11 mouse cellular contexts compared by ENCODE assay signal in genomic region chr6:52486146-52486545, GRCm38 (mm10).
A peak's percentile ranks its signal among the peaks of the same experiment; 100 is the strongest.
DNase-seq lines count a peak whose midpoint lies in the region; ATAC-seq and TF ChIP-seq lines count a peak whose summit lies in the region.
"Had no signal": no experiment of that assay in that cellular context is flagged by ENCODE, and none has a peak within 500 bp of the region (broad histone marks: within the 10 kb centered on the region; RNA-seq: fewer than 3 reads in every experiment).

No protein-coding gene starts in this region.

- no peaks in the 10 kb centered on the region for H3K9me3 ChIP-seq in CH12.LX (replicated peaks; ENCODE audit: low read length)
- no peaks in the 10 kb centered on the region for H3K9me3 ChIP-seq in heart, embryonic 13.5 days
- H3K9me3 ChIP-seq in liver, postnatal 0 days (ENCODE audit: low read length): no peaks in the 10 kb centered on the region
- no peaks in the 10 kb centered on the region for H3K9me3 ChIP-seq in midbrain, embryonic 15.5 days
- H3K9me3 ChIP-seq: hindbrain, embryonic 13.5 days had no signal

- H3K27ac ChIP-seq in CH12.LX (ENCODE audit: insufficient read depth, low read depth): no peak overlapping the region
- peak overlapping the region; percentile 6 for H3K27ac ChIP-seq in heart, embryonic 13.5 days (replicated peaks)
- H3K27ac ChIP-seq in liver, postnatal 0 days (ENCODE audit: low read depth): peak overlapping the region; percentile 78
- no peak overlapping the region for H3K27ac ChIP-seq in midbrain, embryonic 15.5 days
- H3K27ac ChIP-seq: hindbrain, embryonic 13.5 days; liver, embryonic 14.5 days had no signal

- no peaks in the 10 kb centered on the region for H3K36me3 ChIP-seq in CH12.LX (replicated peaks in 1 of 2; ENCODE audit: control insufficient read depth in 1 of 2, insufficient read depth in 1 of 2, low read length in 1 of 2)
- no peaks in the 10 kb centered on the region for H3K36me3 ChIP-seq in heart, embryonic 13.5 days
- H3K36me3 ChIP-seq in liver, postnatal 0 days (replicated peaks; ENCODE audit: insufficient read depth, low read length): no peaks in the 10 kb centered on the region
- H3K36me3 ChIP-seq in midbrain, embryonic 15.5 days (replicated peaks): no peaks in the 10 kb centered on the region
- H3K36me3 ChIP-seq: hindbrain, embryonic 13.5 days had no signal

- in situ Hi-C loops in CH12.LX (cut with MboI; ENCODE audit: low pct_ligation_motif_present, low pct_unique_long_range_greater_than_20kb, low sequenced_read_pairs): no loop called here

- no peak for TF ChIP-seq CTCF in CH12.LX (conservative IDR thresholded peaks at IDR 0.05 in 1 of 2, IDR thresholded peaks at IDR 0.05 in 1 of 2; ENCODE audit: low read depth in 2 of 2, low read length in 2 of 2)
- TF ChIP-seq CTCF in liver, postnatal 0 days (IDR thresholded peaks at IDR 0.05; ENCODE audit: low read depth): no peak

- no peak overlapping the region for H3K4me3 ChIP-seq in CH12.LX (replicated peaks in 1 of 3; ENCODE audit: low read depth in 2 of 3, low read length in 2 of 3, poor library complexity in 1 of 3)
- no peak overlapping the region for H3K4me3 ChIP-seq in heart, embryonic 13.5 days
- no peak overlapping the region for H3K4me3 ChIP-seq in liver, postnatal 0 days (ENCODE audit: low read depth, low read length)
- H3K4me3 ChIP-seq in midbrain, embryonic 15.5 days: no peak overlapping the region
- H3K4me3 ChIP-seq: hindbrain, embryonic 13.5 days had no signal

- H3K4me2 ChIP-seq in CH12.LX (ENCODE audit: insufficient read depth, low read depth, poor library complexity, severe bottlenecking): peak overlapping the region; percentile 48
- H3K4me2 ChIP-seq in heart, embryonic 13.5 days: no peak overlapping the region
- no peak overlapping the region for H3K4me2 ChIP-seq in liver, postnatal 0 days (ENCODE audit: low read depth, low read length)
- no peak overlapping the region for H3K4me2 ChIP-seq in midbrain, embryonic 15.5 days
- H3K4me2 ChIP-seq: hindbrain, embryonic 13.5 days had no signal

- DNase-seq in kidney, adult 9 months: peak; percentile 42
- DNase-seq in kidney, postnatal 10 days: no peak
- peak; percentile 21 for DNase-seq in CH12.LX (ENCODE audit: extremely low read depth)
- no peak for DNase-seq in liver, postnatal 0 days
- DNase-seq in spleen, postnatal 10 days (ENCODE audit: low spot score in 2 of 2): no peak
- DNase-seq: cerebellum, adult 9-11 months had no signal

- TF ChIP-seq POLR2A in CH12.LX (IDR thresholded peaks at IDR 0.05; ENCODE audit: low read depth, low read length): no peak

- no peaks in the 10 kb centered on the region for H3K79me2 ChIP-seq in CH12.LX (replicated peaks; ENCODE audit: control insufficient read depth, extremely low read depth, insufficient read depth, poor library complexity, severe bottlenecking)

- peaks cover 2 to 34% of the 10 kb centered on the region in 2 experiments; a peak in 2 of 4 replicates for H3K4me1 ChIP-seq in CH12.LX (ENCODE audit: control insufficient read depth in 1 of 2, insufficient read depth in 2 of 2)
- peaks cover 11% of the 10 kb centered on the region for H3K4me1 ChIP-seq in heart, embryonic 13.5 days
- 0 out of 2 replicates have a peak, but pooled peaks cover 3% of the 10 kb centered on the region for H3K4me1 ChIP-seq in liver, postnatal 0 days (ENCODE audit: insufficient read depth)
- no peaks in the 10 kb centered on the region for H3K4me1 ChIP-seq in midbrain, embryonic 15.5 days
- H3K4me1 ChIP-seq: hindbrain, embryonic 13.5 days had no signal

- no peak for TF ChIP-seq EP300 in CH12.LX (IDR thresholded peaks at IDR 0.05; ENCODE audit: low read length)
- TF ChIP-seq EP300 in liver, postnatal 0 days (IDR thresholded peaks at IDR 0.05; ENCODE audit: low read depth): no peak

- no peak for TF ChIP-seq RAD21 in CH12.LX (IDR thresholded peaks at IDR 0.05; ENCODE audit: low read depth, low read length)

- ATAC-seq in heart, embryonic 13.5 days (ENCODE audit: extremely low read depth, insufficient number of reproducible peaks, low FRiP score, low TSS enrichment): no peak
- ATAC-seq in liver, postnatal 0 days: peak; percentile 36; the same call in 1 of the 2 replicates
- no peak for ATAC-seq in midbrain, embryonic 15.5 days (replicated peaks)
- ATAC-seq: midbrain, embryonic 16.5 days had no signal

- WGBS in heart, embryonic 13.5 days: 55% methylated on average over 9 of the region's 9 CpGs
- WGBS in liver, postnatal 0 days (ENCODE audit: insufficient replicate concordance): 38% methylated on average over 9 of the region's 9 CpGs
- WGBS in midbrain, embryonic 15.5 days: 62% methylated on average over 9 of the region's 9 CpGs

- H3K27me3 ChIP-seq in CH12.LX (replicated peaks): no peaks in the 10 kb centered on the region
- H3K27me3 ChIP-seq in heart, embryonic 13.5 days (replicated peaks): no peaks in the 10 kb centered on the region
- no peaks in the 10 kb centered on the region for H3K27me3 ChIP-seq in liver, postnatal 0 days (ENCODE audit: insufficient read depth, low read length)
- H3K27me3 ChIP-seq in midbrain, embryonic 15.5 days (replicated peaks): no peaks in the 10 kb centered on the region
- H3K27me3 ChIP-seq: hindbrain, embryonic 13.5 days had no signal

- dilution Hi-C loops in CH12.LX (cut with MboI; ENCODE audit: extremely low pct_ligation_motif_present, extremely low pct_unique_long_range_greater_than_20kb, low sequenced_read_pairs): no loop called here

- H3K9ac ChIP-seq in CH12.LX (ENCODE audit: insufficient read depth, low read depth): no peak overlapping the region; the same call in 1 of the 2 replicates
- H3K9ac ChIP-seq in heart, embryonic 13.5 days: no peak overlapping the region
- H3K9ac ChIP-seq in liver, postnatal 0 days (replicated peaks): no peak overlapping the region
- no peak overlapping the region for H3K9ac ChIP-seq in midbrain, embryonic 15.5 days
- H3K9ac ChIP-seq: hindbrain, embryonic 13.5 days; liver, embryonic 14.5 days had no signal

TF ChIP-seq in CH12.LX, 34 proteins besides CTCF, POLR2A, EP300 and RAD21:
- TF ChIP-seq CHD1 (IDR thresholded peaks at IDR 0.05; ENCODE audit: low read depth, low read length) (no peak), PAX5 (IDR thresholded peaks at IDR 0.05; ENCODE audit: low read length) (no peak), SIN3A (IDR thresholded peaks at IDR 0.05; ENCODE audit: low read length) (no peak), ZMIZ1 (IDR thresholded peaks at IDR 0.05; ENCODE audit: low read depth, low read length) (no peak), MYC (IDR thresholded peaks at IDR 0.05; ENCODE audit: low read depth, low read length) (no peak), CHD2 (IDR thresholded peaks at IDR 0.05; ENCODE audit: low read length) (no peak), ELF1 (IDR thresholded peaks at IDR 0.05; ENCODE audit: low read depth, low read length) (no peak)

Comparison
In these comparisons a context has a peak if more than half of its experiments do, and no peak if none do; other contexts are left out.
1. DNase-seq: peak in kidney, adult 9 months (single experiment) and CH12.LX (single experiment); none in kidney, postnatal 10 days (single experiment), liver, postnatal 0 days (single experiment) and spleen, postnatal 10 days (0 of 2).
2. H3K27ac ChIP-seq: peak in heart, embryonic 13.5 days (single experiment) and liver, postnatal 0 days (single experiment); none in CH12.LX (single experiment) and midbrain, embryonic 15.5 days (single experiment).